Comparison of ENCODE assay signal across 16 mouse cellular contexts in the genomic region with DNA sequence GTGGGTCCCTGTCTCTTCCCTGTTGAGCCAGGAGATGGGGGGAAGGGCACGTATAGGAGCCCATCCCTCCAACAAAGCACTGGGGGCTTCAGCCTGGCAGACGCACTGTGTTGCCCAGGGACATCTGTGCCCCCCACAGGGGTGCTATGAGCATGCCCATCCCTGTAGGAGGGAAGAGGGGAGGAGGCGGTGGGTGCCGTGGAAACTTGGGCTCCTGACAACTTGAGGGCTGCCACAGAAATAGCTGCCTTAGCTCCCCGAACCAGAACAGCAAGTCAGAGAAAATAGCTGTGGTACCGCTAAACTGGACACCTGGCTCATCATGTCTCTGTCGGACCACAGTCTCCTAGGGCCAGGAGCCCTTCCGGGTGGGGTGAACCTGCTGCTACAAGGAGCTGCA. TPM values are rescaled to one million over a fixed set of nuclear protein-coding genes. Genes with fewer than 3 reads are reported as not detected.
"Had no signal": no experiment of that assay in that cellular context is flagged by ENCODE, and none has a peak within 500 bp of the region (broad histone marks: within the 10 kb centered on the region; RNA-seq: fewer than 3 reads in every experiment).

No protein-coding gene starts in this region.

- DNase-seq: kidney, adult 2 months; kidney, postnatal 25 days; layer of hippocampus, postnatal 36 days; liver, postnatal 0 days; lung, embryonic 14.5 days; thymus, adult 2 months; thymus, postnatal 14 days; thymus, postnatal 4 days had no signal

- H3K27ac ChIP-seq: kidney, postnatal 0 days; limb, embryonic 12.5 days; limb, embryonic 15.5 days; liver, embryonic 14.5 days; macrophage; midbrain, embryonic 13.5 days; stomach, postnatal 0 days had no signal

- H3K4me3 ChIP-seq: limb, embryonic 12.5 days; limb, embryonic 15.5 days; midbrain, embryonic 13.5 days had no signal

RNA-seq across cellular contexts. Expression of a gene that starts 18.0 kb away (rescaled TPM):
- total RNA-seq: megakaryocyte, adult 5-6 weeks had no signal
